ENCODE assay signal across 8 mouse cellular contexts in genomic region chrX:101332031-101332374, GRCm38 (mm10). TPM values are rescaled to one million over a fixed set of nuclear protein-coding genes. Genes with fewer than 3 reads are reported as not detected.
DNase-seq lines count a peak whose midpoint lies in the region; ATAC-seq and TF ChIP-seq lines count a peak whose summit lies in the region.

No protein-coding gene starts in this region.

- no peak for TF ChIP-seq EP300 in CH12.LX (IDR thresholded peaks at IDR 0.05; ENCODE audit: low read length)

- 43% methylated on average over 9 of the region's 9 CpGs for WGBS in heart, embryonic 11.5 days (ENCODE audit: insufficient replicate concordance)
- 44% methylated on average over 9 of the region's 9 CpGs for WGBS in forebrain, embryonic 11.5 days
- 34% methylated on average over 9 of the region's 9 CpGs for WGBS in liver, embryonic 13.5 days (ENCODE audit: insufficient replicate concordance)

- H3K9ac ChIP-seq in heart, embryonic 11.5 days (ENCODE audit: low read depth, low read length) = peak overlapping the region; percentile 58; the same call in 1 of the 2 replicates
- peak overlapping the region; percentile 95 for H3K9ac ChIP-seq in CH12.LX (ENCODE audit: insufficient read depth, low read depth)
- peak overlapping the region; percentile 57 for H3K9ac ChIP-seq in forebrain, embryonic 11.5 days (ENCODE audit: low read length)
- H3K9ac ChIP-seq in liver, embryonic 13.5 days = peak overlapping the region; percentile 73

- H3K9me3 ChIP-seq in heart, embryonic 11.5 days (replicated peaks; ENCODE audit: control insufficient read depth, low read length) = no peaks in the 10 kb centered on the region
- no peaks in the 10 kb centered on the region for H3K9me3 ChIP-seq in CH12.LX (replicated peaks; ENCODE audit: low read length)
- no peaks in the 10 kb centered on the region for H3K9me3 ChIP-seq in forebrain, embryonic 11.5 days (ENCODE audit: control insufficient read depth, low read length)
- no peaks in the 10 kb centered on the region for H3K9me3 ChIP-seq in liver, embryonic 13.5 days (replicated peaks)

- no peak for TF ChIP-seq CTCF in CH12.LX (conservative IDR thresholded peaks at IDR 0.05 in 1 of 2, IDR thresholded peaks at IDR 0.05 in 1 of 2; ENCODE audit: low read depth in 2 of 2, low read length in 2 of 2)

- no peak for TF ChIP-seq POLR2A in CH12.LX (IDR thresholded peaks at IDR 0.05; ENCODE audit: low read depth, low read length)

- H3K4me1 ChIP-seq in heart, embryonic 11.5 days (ENCODE audit: control insufficient read depth, insufficient read depth, low read length) = no peaks in the 10 kb centered on the region
- peaks cover 6 to 14% of the 10 kb centered on the region in 2 experiments for H3K4me1 ChIP-seq in CH12.LX (ENCODE audit: control insufficient read depth in 1 of 2, insufficient read depth in 2 of 2)
- H3K4me1 ChIP-seq in forebrain, embryonic 11.5 days (replicated peaks; ENCODE audit: control insufficient read depth, insufficient read depth, low read length) = no peaks in the 10 kb centered on the region
- peaks cover 13% of the 10 kb centered on the region for H3K4me1 ChIP-seq in liver, embryonic 13.5 days (replicated peaks)

- no peak for DNase-seq in heart, adult 11 months
- no peak for DNase-seq in CH12.LX (ENCODE audit: extremely low read depth)
- DNase-seq in forebrain, embryonic 11.5 days (ENCODE audit: low spot score) = peak; percentile 51
- no peak for DNase-seq in liver, embryonic 13.5 days
- DNase-seq in right cerebral cortex, postnatal 14 days = no peak
- DNase-seq in ovary, adult 18-20 months (ENCODE audit: low spot score) = no peak
- no peak for DNase-seq in urinary bladder, postnatal 4 days (ENCODE audit: low spot score in 2 of 2)

- ATAC-seq in heart, embryonic 11.5 days (replicated peaks; ENCODE audit: insufficient number of reproducible peaks, low FRiP score, low TSS enrichment) = no peak
- ATAC-seq in forebrain, embryonic 11.5 days (replicated peaks; ENCODE audit: low FRiP score) = peak; percentile 33
- ATAC-seq in liver, embryonic 13.5 days (ENCODE audit: low read depth) = peak; percentile 21; the same call in 1 of the 2 replicates

- no peaks in the 10 kb centered on the region for H3K36me3 ChIP-seq in heart, embryonic 11.5 days (ENCODE audit: control insufficient read depth, insufficient read depth, low read length)
- no peaks in the 10 kb centered on the region for H3K36me3 ChIP-seq in CH12.LX (replicated peaks in 1 of 2; ENCODE audit: control insufficient read depth in 1 of 2, insufficient read depth in 1 of 2, low read length in 1 of 2)
- H3K36me3 ChIP-seq in forebrain, embryonic 11.5 days (ENCODE audit: control insufficient read depth, insufficient read depth, low read length) = no peaks in the 10 kb centered on the region
- H3K36me3 ChIP-seq in liver, embryonic 13.5 days = no peaks in the 10 kb centered on the region

- no peak for TF ChIP-seq RAD21 in CH12.LX (IDR thresholded peaks at IDR 0.05; ENCODE audit: low read depth, low read length)

- H3K79me2 ChIP-seq in CH12.LX (replicated peaks; ENCODE audit: control insufficient read depth, extremely low read depth, insufficient read depth, poor library complexity, severe bottlenecking) = no peaks in the 10 kb centered on the region

- peak overlapping the region; percentile 89 for H3K27ac ChIP-seq in heart, embryonic 11.5 days (ENCODE audit: low read depth, low read length)
- H3K27ac ChIP-seq in CH12.LX (ENCODE audit: insufficient read depth, low read depth) = peak overlapping the region; percentile 64; the same call in 1 of the 2 replicates
- peak overlapping the region; percentile 84 for H3K27ac ChIP-seq in forebrain, embryonic 11.5 days (ENCODE audit: low read depth, low read length)
- H3K27ac ChIP-seq in liver, embryonic 13.5 days = peak overlapping the region; percentile 86

- dilution Hi-C loops in CH12.LX (cut with MboI; ENCODE audit: extremely low pct_ligation_motif_present, extremely low pct_unique_long_range_greater_than_20kb, low sequenced_read_pairs) = no loop called here

- in situ Hi-C loops in CH12.LX (cut with MboI; ENCODE audit: low pct_ligation_motif_present, low pct_unique_long_range_greater_than_20kb, low sequenced_read_pairs) = loop anchor here (5.0 kb wide), 1 partner anchor 200 kb away; no protein-coding TSS in a partner anchor

- no peaks in the 10 kb centered on the region for H3K27me3 ChIP-seq in heart, embryonic 11.5 days (ENCODE audit: control insufficient read depth, insufficient read depth, low read length)
- H3K27me3 ChIP-seq in CH12.LX (replicated peaks) = no peaks in the 10 kb centered on the region
- no peaks in the 10 kb centered on the region for H3K27me3 ChIP-seq in forebrain, embryonic 11.5 days (ENCODE audit: control insufficient read depth, insufficient read depth, low read length)
- no peaks in the 10 kb centered on the region for H3K27me3 ChIP-seq in liver, embryonic 13.5 days

- peak overlapping the region; percentile 36 for H3K4me3 ChIP-seq in heart, embryonic 11.5 days (ENCODE audit: low read depth, low read length)
- H3K4me3 ChIP-seq in CH12.LX (replicated peaks in 1 of 3; ENCODE audit: low read depth in 2 of 3, low read length in 2 of 3, poor library complexity in 1 of 3) = peak overlapping the region; percentile 41 to 53 (median 52)
- H3K4me3 ChIP-seq in forebrain, embryonic 11.5 days (ENCODE audit: low read depth, low read length) = peak overlapping the region; percentile 17; the same call in 1 of the 2 replicates
- peak overlapping the region; percentile 58 for H3K4me3 ChIP-seq in liver, embryonic 13.5 days (replicated peaks)

- H3K4me2 ChIP-seq in heart, embryonic 11.5 days = peak overlapping the region; percentile 58
- H3K4me2 ChIP-seq in CH12.LX (ENCODE audit: insufficient read depth, low read depth, poor library complexity, severe bottlenecking) = peak overlapping the region; percentile 71
- peak overlapping the region; percentile 48; the same call in 1 of the 2 replicates for H3K4me2 ChIP-seq in forebrain, embryonic 11.5 days (ENCODE audit: low read depth, low read length, severe bottlenecking)
- peak overlapping the region; percentile 74 for H3K4me2 ChIP-seq in liver, embryonic 13.5 days

TF ChIP-seq in CH12.LX, 34 proteins besides CTCF, POLR2A, EP300 and RAD21:
- TF ChIP-seq ZNF384 (IDR thresholded peaks at IDR 0.05; ENCODE audit: low read depth, low read length) (no peak), MYC (IDR thresholded peaks at IDR 0.05; ENCODE audit: low read depth, low read length) (peak; percentile 64; the same call in 1 of the 2 replicates), TCF12 (IDR thresholded peaks at IDR 0.05; ENCODE audit: low read depth, low read length) (peak; percentile 25; the same call in 1 of the 2 replicates)

RNA-seq across cellular contexts. Expression of gene Nlgn3, which starts 33.0 kb away (rescaled TPM):
- 2.3 and 3.6 TPM in 2 replicates for polyA plus RNA-seq in heart, embryonic 11.5 days (2014; fragmentation: Nextera tagmentation; extraction: Ambion mirVana)
- total RNA-seq in CH12.LX (2012; rRNA removed) (0.04 TPM in 1 of 2 replicates, not detected in the other), CH12.LX (2014; rRNA removed) (0.12 and 0.26 TPM in 2 replicates)
- polyA plus RNA-seq in CH12.LX (2012; ENCODE audit: insufficient read length, low read depth) = 0.76 and 1.6 TPM in 2 replicates
- polyA plus RNA-seq in forebrain, embryonic 11.5 days (2014; fragmentation: Nextera tagmentation; extraction: Ambion mirVana) = 28.1 and 32.1 TPM in 2 replicates
- 0.14 and 0.21 TPM in 2 replicates for polyA plus RNA-seq in liver, embryonic 13.5 days (2015; fragmentation: Nextera tagmentation; extraction: Ambion mirVana)

RNA-seq across cellular contexts. Expression of gene Gjb1, which starts 44.2 kb away (rescaled TPM):
- 0.18 and 0.94 TPM in 2 replicates for polyA plus RNA-seq in heart, embryonic 11.5 days (2014; fragmentation: Nextera tagmentation; extraction: Ambion mirVana)
- total RNA-seq in CH12.LX (2012; rRNA removed) (not detected in 2 replicates), CH12.LX (2014; rRNA removed) (not detected in 2 replicates)
- polyA plus RNA-seq in CH12.LX (2012; ENCODE audit: insufficient read length, low read depth) = not detected in 2 replicates
- polyA plus RNA-seq in forebrain, embryonic 11.5 days (2014; fragmentation: Nextera tagmentation; extraction: Ambion mirVana) = not detected in 2 replicates
- 50.0 and 53.6 TPM in 2 replicates for polyA plus RNA-seq in liver, embryonic 13.5 days (2015; fragmentation: Nextera tagmentation; extraction: Ambion mirVana)

RNA-seq across cellular contexts. Expression of gene Med12, which starts 58.2 kb away (rescaled TPM):
- polyA plus RNA-seq in heart, embryonic 11.5 days (2014; fragmentation: Nextera tagmentation; extraction: Ambion mirVana) = 32.0 and 35.9 TPM in 2 replicates
- total RNA-seq in CH12.LX (2012; rRNA removed) = 35.7 and 40.3 TPM in 2 replicates
- total RNA-seq in CH12.LX (2014; rRNA removed) = 15.5 and 15.7 TPM in 2 replicates
- 45.1 and 66.4 TPM in 2 replicates for polyA plus RNA-seq in CH12.LX (2012; ENCODE audit: insufficient read length, low read depth)
- 46.5 and 47.6 TPM in 2 replicates for polyA plus RNA-seq in forebrain, embryonic 11.5 days (2014; fragmentation: Nextera tagmentation; extraction: Ambion mirVana)
- 18.4 and 21.1 TPM in 2 replicates for polyA plus RNA-seq in liver, embryonic 13.5 days (2015; fragmentation: Nextera tagmentation; extraction: Ambion mirVana)

Comparison
In these comparisons a context has a peak if more than half of its experiments do, and no peak if none do; other contexts are left out.
1. RNA of gene Gjb1, which starts 44.2 kb away (polyA plus RNA-seq): 50.0 to 53.6 TPM in liver, embryonic 13.5 days; 0.18 to 0.94 TPM in heart, embryonic 11.5 days, not detected in CH12.LX and not detected in forebrain, embryonic 11.5 days; every median in the first group is over 10 times any median in the second.
2. Peak in every context shown above with its lines, with median percentiles within 50 percentile points of each other: H3K27ac ChIP-seq, H3K4me2 ChIP-seq, H3K4me3 ChIP-seq and H3K9ac ChIP-seq.